Mouse (Mus musculus) liver, embryonic 14.5 days (tissue): ENCODE measurements at regions not wholly inside any gene's neighbourhood (a gene's known extent, or its start where the extent isn't known, plus 50 kb on each side); places are given as distances from the start of the nearest gene placed in this dataset.

Source experiments
- ATAC-seq: fragments of 200-750 bp; cut with Nextera tagmentation; 2 replicates; pipeline ENCODE4 v1.8.0; 2017; ENCODE audit warnings: moderate number of reproducible peaks, mild to moderate bottlenecking, moderate library complexity; ENCODE audit not compliant: insufficient read depth
- DNase-seq, 3 experiments: peaks; one replicate each; pipeline ENCODE4 v3.0.0-alpha.2; 2012 to 2013; ENCODE audit warnings: low read depth in 3 of 3, low spot score in 3 of 3
- H3K27ac ChIP-seq: fragments of 300-500 bp; sonication (generic); 2 replicates; pipeline ENCODE4 v1.5.1; 2014; ENCODE audit warnings: moderate library complexity, mild to moderate bottlenecking, control low read depth, inconsistent platforms
- H3K27me3 ChIP-seq: fragments of 300-500 bp; sonication (generic); 2 replicates; pipeline ENCODE4 v1.6.1; 2014; ENCODE audit warnings: mild to moderate bottlenecking, low read length, moderate library complexity; ENCODE audit not compliant: control insufficient read depth, insufficient read depth
- H3K36me3 ChIP-seq: fragments of 300-500 bp; sonication (generic); replicated peaks from 2 replicates; pipeline ENCODE4 v1.6.1; 2014; ENCODE audit warnings: low read depth; ENCODE audit not compliant: control insufficient read depth, insufficient read depth
- H3K4me1 ChIP-seq, 2 experiments: fragments of 200-500 bp in 1 of 2; fragments of 300-500 bp in 1 of 2; sonication (generic) in 1 of 2; replicated peaks; 2 replicates each; pipeline ENCODE4 v1.6.1; 2012 to 2014; ENCODE audit warnings: antibody characterized with exemption in 1 of 2, inconsistent platforms in 1 of 2, low read length in 1 of 2; ENCODE audit not compliant: control insufficient read depth in 2 of 2, insufficient read depth in 2 of 2
- H3K4me2 ChIP-seq: fragments of 300-500 bp; sonication (generic); 2 replicates; pipeline ENCODE4 v1.6.1; 2014; ENCODE audit warnings: low read depth, mild to moderate bottlenecking, control low read depth, moderate library complexity
- H3K4me3 ChIP-seq, 2 experiments: fragments of 200-500 bp in 1 of 2; fragments of 300-500 bp in 1 of 2; sonication (generic) in 1 of 2; 2 replicates each; pipeline ENCODE4 v1.5.1; 2012 to 2014; ENCODE audit warnings: low read depth in 2 of 2, low read length in 2 of 2, mild to moderate bottlenecking in 2 of 2, control low read depth in 1 of 2, inconsistent platforms in 1 of 2, moderate library complexity in 1 of 2; ENCODE audit not compliant: insufficient read depth in 1 of 2
- H3K9ac ChIP-seq: fragments of 300-500 bp; sonication (generic); replicated peaks from 2 replicates; pipeline ENCODE4 v1.6.1; 2014; ENCODE audit warnings: mild to moderate bottlenecking, control low read depth, moderate library complexity
- H3K9me3 ChIP-seq: fragments of 300-500 bp; sonication (generic); 2 replicates; pipeline ENCODE4 v1.6.1; 2016; ENCODE audit warnings: low read length, mixed read lengths; ENCODE audit not compliant: control insufficient read depth
- CTCF ChIP-seq: IDR thresholded peaks from 2 replicates; pipeline ENCODE4 v1.5.1; 2016; ENCODE audit warnings: antibody characterized with exemption, low read depth, control low read depth
- EP300 ChIP-seq: IDR thresholded peaks from 2 replicates; pipeline ENCODE4 v1.6.1; 2016; ENCODE audit warnings: antibody characterized with exemption, low read depth
- WGBS: fragments of 180-500 bp; shearing (Covaris S2); extraction: QIAGEN DNeasy Blood & Tissue Kit; methylation state at CpG from one replicate; pipeline ENCODE4 v1.1.7; 2014; ENCODE audit not compliant: insufficient replicate concordance; 5-methylcytosine and 5-hydroxymethylcytosine counted together

- Histone ChIP-seq H3K4me3 (no peak overlapping the region), H3K9me3 (no peaks in the 10 kb centered on the region), H3K4me1 (no peaks in the 10 kb centered on the region), H3K9ac (no peak overlapping the region), H3K27me3 (no peaks in the 10 kb centered on the region), H3K4me2 (no peak overlapping the region), H3K27ac (no peak overlapping the region), H3K36me3 (no peaks in the 10 kb centered on the region)
- TF ChIP-seq CTCF, result no peak
- no peak for TF ChIP-seq EP300
- no peak for ATAC-seq
- WGBS, result 72% methylated on average over 1 of the region's 1 CpGs
- DNase-seq, result no peak
Measured at GRCm38 (mm10) chr2:135525779-135526178, 133.0 kb upstream of the Plcb4 start.

- TF ChIP-seq EP300, result no peak
- TF ChIP-seq CTCF, result no peak
- no peak for ATAC-seq
- Histone ChIP-seq H3K4me3 (no peak overlapping the region), H3K9me3 (no peaks in the 10 kb centered on the region), H3K4me1 (no peaks in the 10 kb centered on the region), H3K27ac (no peak overlapping the region), H3K36me3 (no peaks in the 10 kb centered on the region), H3K4me2 (no peak overlapping the region), H3K27me3 (no peaks in the 10 kb centered on the region), H3K9ac (no peak overlapping the region)
- 58% methylated on average over 3 of the region's 3 CpGs for WGBS
- DNase-seq, result no peak
Measured at GRCm38 (mm10) chr2:135529619-135530018, 129.2 kb upstream of the Plcb4 start.

- peaks cover 0 to 8% of the 10 kb centered on the region in 2 experiments; a peak in 2 of 4 replicates for H3K4me1 ChIP-seq
- no peaks in the 10 kb centered on the region for H3K27me3 ChIP-seq
- no peak for TF ChIP-seq CTCF
- no peak for TF ChIP-seq EP300
- H3K27ac ChIP-seq, result no peak overlapping the region
- 18% methylated on average over 11 of the region's 11 CpGs for WGBS
- no peaks in the 10 kb centered on the region for H3K36me3 ChIP-seq
- no peak overlapping the region for H3K9ac ChIP-seq
- ATAC-seq (peak; percentile 35; the same call in 1 of the 2 replicates), DNase-seq (no peak)
- peak overlapping the region in 1 of 2 experiments; percentile 19; a peak in 1 of 4 replicates for H3K4me3 ChIP-seq
- H3K4me2 ChIP-seq, result peak overlapping the region; percentile 40
- H3K9me3 ChIP-seq, result no peaks in the 10 kb centered on the region
Measured at GRCm38 (mm10) chr2:135536303-135536871, 122.4 kb upstream of the Plcb4 start.

- Histone ChIP-seq H3K27me3 (no peaks in the 10 kb centered on the region), H3K9me3 (no peaks in the 10 kb centered on the region), H3K4me1 (peaks cover 0 to 8% of the 10 kb centered on the region in 2 experiments; a peak in 2 of 4 replicates), H3K4me2 (no peak overlapping the region), H3K4me3 (no peak overlapping the region), H3K27ac (no peak overlapping the region), H3K36me3 (no peaks in the 10 kb centered on the region), H3K9ac (no peak overlapping the region)
- TF ChIP-seq EP300 (no peak), CTCF (no peak)
- no peak for ATAC-seq
- WGBS, result 60% methylated on average over 2 of the region's 2 CpGs
- no peak for DNase-seq
Measured at GRCm38 (mm10) chr2:135538022-135538421, 120.8 kb upstream of the Plcb4 start.

- no peak for TF ChIP-seq EP300
- TF ChIP-seq CTCF, result no peak
- Histone ChIP-seq H3K4me2 (no peak overlapping the region), H3K36me3 (no peaks in the 10 kb centered on the region), H3K27ac (no peak overlapping the region), H3K4me1 (peaks cover 0 to 8% of the 10 kb centered on the region in 2 experiments; a peak in 2 of 4 replicates), H3K9ac (no peak overlapping the region), H3K4me3 (no peak overlapping the region), H3K27me3 (no peaks in the 10 kb centered on the region), H3K9me3 (no peaks in the 10 kb centered on the region)
- ATAC-seq, result no peak
- 58% methylated on average over 2 of the region's 2 CpGs for WGBS
- no peak for DNase-seq
Measured at GRCm38 (mm10) chr2:135541058-135541457, 117.8 kb upstream of the Plcb4 start.
